Mouse (Mus musculus) heart, postnatal 0 days (tissue): ENCODE data around the gene Nol4l.

Experiments
- CTCF ChIP-seq: IDR thresholded peaks from 2 replicates; pipeline ENCODE4 v1.5.1; 2016; ENCODE audit warnings: antibody characterized with exemption, control low read depth, low read depth
- EP300 ChIP-seq: IDR thresholded peaks from 2 replicates; pipeline ENCODE4 v1.6.1; 2016; ENCODE audit warnings: antibody characterized with exemption, low read depth

DNA sequence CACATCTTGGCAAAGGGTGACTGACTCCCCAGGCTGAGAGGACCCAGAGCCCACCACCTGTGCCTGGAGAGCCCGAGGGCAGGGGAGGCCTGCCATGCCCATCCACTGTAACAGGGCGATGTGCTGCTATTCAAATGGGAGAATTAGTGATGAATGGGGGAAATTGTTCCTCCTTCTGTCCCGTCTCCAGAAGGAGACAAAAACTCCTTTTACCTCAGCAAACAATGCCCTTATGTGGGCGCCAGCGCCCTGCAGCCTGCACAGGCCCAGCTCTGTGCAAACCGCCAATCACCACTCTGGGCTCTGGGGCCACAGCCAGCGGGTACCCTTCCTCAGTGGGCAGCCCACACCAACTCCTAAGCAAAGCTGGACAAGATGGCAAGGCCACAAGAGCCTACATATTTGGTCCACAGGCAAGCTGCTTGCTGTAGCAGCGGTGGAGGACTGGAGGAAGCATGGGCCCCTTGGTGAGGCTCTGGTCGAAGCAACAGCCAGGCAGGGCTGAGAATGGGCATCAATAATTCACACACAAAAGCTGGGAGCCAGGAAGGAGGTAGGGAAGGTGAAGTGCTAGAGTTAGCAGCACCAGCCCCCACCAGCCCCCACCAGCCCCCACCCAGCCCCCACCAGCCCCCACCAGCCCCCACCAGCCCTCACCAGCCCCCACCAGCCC lies 103.6 kb downstream of the Nol4l start:
- TF ChIP-seq CTCF (no peak), EP300 (no peak)
